Mouse (Mus musculus) embryonic facial prominence, embryonic 12.5 days (tissue): ENCODE data around the gene Gm20708. TPM values are rescaled to one million over a fixed set of nuclear protein-coding genes. Genes with fewer than 3 reads are reported as not detected.
A peak's percentile ranks its signal among the peaks of the same experiment; 100 is the strongest.
"Not testable (repeated sequence)": the region's sequence is repeated elsewhere in the genome, so short reads cannot be mapped to it uniquely, and the experiment has no call there.

Source experiments
- ATAC-seq: fragments of 200-750 bp; cut with Nextera tagmentation; 2 replicates; pipeline ENCODE4 v1.8.0; 2017; ENCODE audit not compliant: insufficient number of reproducible peaks, insufficient read depth, low FRiP score, low TSS enrichment
- H3K27ac ChIP-seq: fragments of 300-500 bp; sonication (generic); 2 replicates; pipeline ENCODE4 v1.5.1; 2016; ENCODE audit warnings: mild to moderate bottlenecking
- H3K27me3 ChIP-seq: fragments of 300-500 bp; sonication (generic); 2 replicates; pipeline ENCODE4 v1.6.1; 2016; ENCODE audit warnings: mild to moderate bottlenecking, moderate library complexity
- H3K36me3 ChIP-seq: fragments of 300-500 bp; sonication (generic); 2 replicates; pipeline ENCODE4 v1.6.1; 2016; ENCODE audit warnings: mild to moderate bottlenecking
- H3K4me1 ChIP-seq: fragments of 300-500 bp; sonication (generic); 2 replicates; pipeline ENCODE4 v1.6.1; 2016
- H3K4me2 ChIP-seq: fragments of 300-500 bp; sonication (generic); replicated peaks from 2 replicates; pipeline ENCODE4 v1.6.1; 2016; ENCODE audit warnings: mild to moderate bottlenecking, moderate library complexity
- H3K4me3 ChIP-seq: fragments of 300-500 bp; sonication (generic); 2 replicates; pipeline ENCODE4 v1.5.1; 2016; ENCODE audit warnings: mild to moderate bottlenecking
- H3K9ac ChIP-seq: fragments of 300-500 bp; sonication (generic); 2 replicates; pipeline ENCODE4 v1.6.1; 2016; ENCODE audit warnings: mild to moderate bottlenecking, moderate library complexity
- H3K9me3 ChIP-seq: fragments of 300-500 bp; sonication (generic); 2 replicates; pipeline ENCODE4 v1.6.1; 2016; ENCODE audit warnings: mild to moderate bottlenecking, moderate library complexity
- WGBS: fragments of 180-500 bp; shearing (Covaris S2); methylation state at CpG from one replicate; pipeline ENCODE4 v1.1.7; 2016; 5-methylcytosine and 5-hydroxymethylcytosine counted together
- polyA plus RNA-seq: library from polyadenylated mRNA; unstranded; fragments of >200 nt; fragmentation: Nextera tagmentation; extraction: Ambion mirVana; gene quantifications from 2 replicates; pipeline ENCODE4 v1.2.1, GENCODE M21; 2016

The Gm20708 gene
- polyA plus RNA-seq, 1 experiment from 2014 or later, result 0.54 TPM

GRCm38 (mm10) chr11:117827386-117827785 is 17.9 kb downstream of the Gm20708 start:
- no peak overlapping the region for H3K4me2 ChIP-seq
- H3K4me1 ChIP-seq, result peaks cover 45% of the 10 kb centered on the region
- H3K9me3 ChIP-seq, result no peaks in the 10 kb centered on the region
- WGBS, result 64% methylated on average over 3 of the region's 3 CpGs
- H3K4me3 ChIP-seq, result no peak overlapping the region
- no peaks in the 10 kb centered on the region for H3K27me3 ChIP-seq
- H3K36me3 ChIP-seq, result peaks cover 1% of the 10 kb centered on the region; the same call in 1 of the 2 replicates
- H3K9ac ChIP-seq, result no peak overlapping the region
- ATAC-seq, result no peak
- no peak overlapping the region for H3K27ac ChIP-seq

GRCm38 (mm10) chr11:117828149-117828887 is 18.9 kb downstream of the Gm20708 start:
- H3K27ac ChIP-seq, result peak overlapping the region; percentile 9; the same call in 1 of the 2 replicates
- H3K9ac ChIP-seq, result 0 out of 2 replicates have a peak overlapping the region, but pooled peaks have one; percentile 15
- ATAC-seq, result no peak
- H3K27me3 ChIP-seq, result no peaks in the 10 kb centered on the region
- no peaks in the 10 kb centered on the region for H3K36me3 ChIP-seq
- peaks cover 45% of the 10 kb centered on the region for H3K4me1 ChIP-seq
- H3K4me3 ChIP-seq, result no peak overlapping the region
- H3K4me2 ChIP-seq, result no peak overlapping the region
- no peaks in the 10 kb centered on the region for H3K9me3 ChIP-seq
- WGBS, result 76% methylated on average over 18 of the region's 18 CpGs

- Histone ChIP-seq H3K4me1 (peaks cover 39% of the 10 kb centered on the region), H3K9me3 (no peaks in the 10 kb centered on the region), H3K27ac (peak overlapping the region; percentile 9; the same call in 1 of the 2 replicates), H3K9ac (0 out of 2 replicates have a peak overlapping the region, but pooled peaks have one; percentile 15), H3K4me2 (no peak overlapping the region), H3K36me3 (no peaks in the 10 kb centered on the region), H3K4me3 (no peak overlapping the region), H3K27me3 (no peaks in the 10 kb centered on the region)
- no peak for ATAC-seq
- 54% methylated on average over 9 of the region's 9 CpGs for WGBS
Observed at GRCm38 (mm10) chr11:117828888-117829604, 19.6 kb downstream of the Gm20708 start.

- Histone ChIP-seq H3K27me3 (no peaks in the 10 kb centered on the region), H3K36me3 (no peaks in the 10 kb centered on the region), H3K9ac (no peak overlapping the region), H3K4me3 (no peak overlapping the region), H3K4me2 (no peak overlapping the region), H3K27ac (peak overlapping the region; percentile 9; the same call in 1 of the 2 replicates), H3K4me1 (peaks cover 33% of the 10 kb centered on the region), H3K9me3 (no peaks in the 10 kb centered on the region)
- 72% methylated on average over 2 of the region's 2 CpGs for WGBS
- no peak for ATAC-seq
Observed at GRCm38 (mm10) chr11:117829671-117830215, 20.3 kb downstream of the Gm20708 start.

- H3K4me1 ChIP-seq, result peaks cover 33% of the 10 kb centered on the region
- H3K27ac ChIP-seq, result no peak overlapping the region
- no peak overlapping the region for H3K4me3 ChIP-seq
- H3K9me3 ChIP-seq, result no peaks in the 10 kb centered on the region
- ATAC-seq, result no peak
- no peaks in the 10 kb centered on the region for H3K36me3 ChIP-seq
- H3K9ac ChIP-seq, result no peak overlapping the region
- H3K4me2 ChIP-seq, result no peak overlapping the region
- H3K27me3 ChIP-seq, result no peaks in the 10 kb centered on the region
- WGBS, result 82% methylated on average over 9 of the region's 9 CpGs
Observed at GRCm38 (mm10) chr11:117830401-117830800, 20.9 kb downstream of the Gm20708 start.

- peak overlapping the region; percentile 24; the same call in 1 of the 2 replicates for H3K4me3 ChIP-seq
- no peak overlapping the region for H3K27ac ChIP-seq
- peaks cover 26% of the 10 kb centered on the region; the same call in 1 of the 2 replicates for H3K4me1 ChIP-seq
- no peaks in the 10 kb centered on the region for H3K36me3 ChIP-seq
- no peaks in the 10 kb centered on the region for H3K9me3 ChIP-seq
- peak overlapping the region; percentile 44 for H3K4me2 ChIP-seq
- H3K9ac ChIP-seq, result no peak overlapping the region
- H3K27me3 ChIP-seq, result no peaks in the 10 kb centered on the region
- ATAC-seq, result no peak
- 19% methylated on average over 28 of the region's 28 CpGs for WGBS
Observed at GRCm38 (mm10) chr11:117832086-117832969, 22.9 kb downstream of the Gm20708 start.

- ATAC-seq, H3K9ac ChIP-seq, H3K36me3 ChIP-seq, H3K27ac ChIP-seq, H3K4me2 ChIP-seq, H3K9me3 ChIP-seq, H3K4me3 ChIP-seq, H3K27me3 ChIP-seq: not testable (repeated sequence)
- WGBS, result 75% methylated on average over 6 of the region's 6 CpGs
- H3K4me1 ChIP-seq, result peaks cover 18% of the 10 kb centered on the region; the same call in 1 of the 2 replicates
Observed at GRCm38 (mm10) chr11:117833509-117833908, 24.0 kb downstream of the Gm20708 start.

- no peak for ATAC-seq
Observed at GRCm38 (mm10) chr11:117834086-117834485, 24.6 kb downstream of the Gm20708 start.

GRCm38 (mm10) chr11:117836306-117836705 is 26.8 kb downstream of the Gm20708 start:
- no peak for ATAC-seq
- Histone ChIP-seq H3K9me3 (no peaks in the 10 kb centered on the region), H3K4me3 (0 out of 2 replicates have a peak overlapping the region, but pooled peaks have one; percentile 7), H3K9ac (no peak overlapping the region), H3K27ac (no peak overlapping the region), H3K4me2 (peak overlapping the region; percentile 38), H3K36me3 (no peaks in the 10 kb centered on the region), H3K4me1 (peaks cover 13% of the 10 kb centered on the region; the same call in 1 of the 2 replicates), H3K27me3 (no peaks in the 10 kb centered on the region)
- 28% methylated on average over 13 of the region's 13 CpGs for WGBS

More at GRCm38 (mm10) chr11:117834086-117834485, 24.6 kb downstream of the Gm20708 start:
- H3K27me3 ChIP-seq, result no peaks in the 10 kb centered on the region
- H3K27ac ChIP-seq, result no peak overlapping the region
- 91% methylated on average over 8 of the region's 8 CpGs for WGBS
- no peaks in the 10 kb centered on the region for H3K9me3 ChIP-seq
- peaks cover 15% of the 10 kb centered on the region; the same call in 1 of the 2 replicates for H3K4me1 ChIP-seq
- no peak overlapping the region for H3K9ac ChIP-seq
- H3K4me3 ChIP-seq, result no peak overlapping the region
- H3K4me2 ChIP-seq, result no peak overlapping the region
- H3K36me3 ChIP-seq, result no peaks in the 10 kb centered on the region

GRCm38 (mm10) chr11:117838572-117838971 is 29.1 kb downstream of the Gm20708 start:
- no peaks in the 10 kb centered on the region for H3K9me3 ChIP-seq
- no peaks in the 10 kb centered on the region for H3K27me3 ChIP-seq
- H3K36me3 ChIP-seq, result no peaks in the 10 kb centered on the region
- H3K27ac ChIP-seq, result 0 out of 2 replicates have a peak overlapping the region, but pooled peaks have one; percentile 26
- WGBS, result 61% methylated on average over 2 of the region's 2 CpGs
- no peak overlapping the region for H3K4me3 ChIP-seq
- 0 out of 2 replicates have a peak, but pooled peaks cover 7% of the 10 kb centered on the region for H3K4me1 ChIP-seq
- ATAC-seq, result no peak
- no peak overlapping the region for H3K4me2 ChIP-seq
- no peak overlapping the region for H3K9ac ChIP-seq

GRCm38 (mm10) chr11:117839021-117839420 is 29.6 kb downstream of the Gm20708 start:
- 0 out of 2 replicates have a peak, but pooled peaks cover 7% of the 10 kb centered on the region for H3K4me1 ChIP-seq
- no peaks in the 10 kb centered on the region for H3K9me3 ChIP-seq
- WGBS, result 90% methylated on average over 1 of the region's 1 CpGs
- H3K27me3 ChIP-seq, result no peaks in the 10 kb centered on the region
- no peak overlapping the region for H3K4me3 ChIP-seq
- no peak for ATAC-seq
- no peak overlapping the region for H3K4me2 ChIP-seq
- H3K36me3 ChIP-seq, result no peaks in the 10 kb centered on the region
- H3K27ac ChIP-seq, result no peak overlapping the region
- H3K9ac ChIP-seq, result no peak overlapping the region
